Mouse (Mus musculus) midbrain, embryonic 12.5 days (tissue): ENCODE results near the gene Tgfbr2. TPM values are rescaled to one million over a fixed set of nuclear protein-coding genes. Genes with fewer than 3 reads are reported as not detected.

Source experiments
- ATAC-seq: fragments of 200-750 bp; cut with Nextera tagmentation; 2 replicates; pipeline ENCODE4 v1.8.0; 2017; ENCODE audit warnings: low read depth, moderate TSS enrichment, moderate library complexity; ENCODE audit not compliant: low FRiP score
- H3K27ac ChIP-seq: fragments of 300-500 bp; sonication (generic); replicated peaks from 2 replicates; pipeline ENCODE4 v1.5.1; 2016; ENCODE audit warnings: mild to moderate bottlenecking
- H3K27me3 ChIP-seq: fragments of 300-500 bp; sonication (generic); 2 replicates; pipeline ENCODE4 v1.6.1; 2016; ENCODE audit warnings: mild to moderate bottlenecking
- H3K36me3 ChIP-seq: fragments of 300-500 bp; sonication (generic); 2 replicates; pipeline ENCODE4 v1.6.1; 2016
- H3K4me1 ChIP-seq: fragments of 300-500 bp; sonication (generic); 2 replicates; pipeline ENCODE4 v1.6.1; 2016
- H3K4me2 ChIP-seq: fragments of 300-500 bp; sonication (generic); replicated peaks from 2 replicates; pipeline ENCODE4 v1.6.1; 2016; ENCODE audit warnings: mild to moderate bottlenecking, moderate library complexity
- H3K4me3 ChIP-seq: fragments of 300-500 bp; sonication (generic); 2 replicates; pipeline ENCODE4 v1.5.1; 2016; ENCODE audit warnings: mild to moderate bottlenecking
- H3K9ac ChIP-seq: fragments of 300-500 bp; sonication (generic); replicated peaks from 2 replicates; pipeline ENCODE4 v1.6.1; 2016; ENCODE audit warnings: mild to moderate bottlenecking, moderate library complexity
- H3K9me3 ChIP-seq: fragments of 300-500 bp; sonication (generic); 2 replicates; pipeline ENCODE4 v1.6.1; 2016; ENCODE audit warnings: mild to moderate bottlenecking
- WGBS: fragments of 180-500 bp; shearing (Covaris S2); methylation state at CpG from one replicate; pipeline ENCODE4 v1.1.7; 2016; 5-methylcytosine and 5-hydroxymethylcytosine counted together
- polyA plus RNA-seq: library from polyadenylated mRNA; unstranded; fragments of >200 nt; fragmentation: Nextera tagmentation; extraction: Ambion mirVana; gene quantifications from 2 replicates; pipeline ENCODE4 v1.2.1, GENCODE M21; 2016

Tgfbr2 gene
- 12.0 and 14.1 TPM in 2 replicates for polyA plus RNA-seq

DNA sequence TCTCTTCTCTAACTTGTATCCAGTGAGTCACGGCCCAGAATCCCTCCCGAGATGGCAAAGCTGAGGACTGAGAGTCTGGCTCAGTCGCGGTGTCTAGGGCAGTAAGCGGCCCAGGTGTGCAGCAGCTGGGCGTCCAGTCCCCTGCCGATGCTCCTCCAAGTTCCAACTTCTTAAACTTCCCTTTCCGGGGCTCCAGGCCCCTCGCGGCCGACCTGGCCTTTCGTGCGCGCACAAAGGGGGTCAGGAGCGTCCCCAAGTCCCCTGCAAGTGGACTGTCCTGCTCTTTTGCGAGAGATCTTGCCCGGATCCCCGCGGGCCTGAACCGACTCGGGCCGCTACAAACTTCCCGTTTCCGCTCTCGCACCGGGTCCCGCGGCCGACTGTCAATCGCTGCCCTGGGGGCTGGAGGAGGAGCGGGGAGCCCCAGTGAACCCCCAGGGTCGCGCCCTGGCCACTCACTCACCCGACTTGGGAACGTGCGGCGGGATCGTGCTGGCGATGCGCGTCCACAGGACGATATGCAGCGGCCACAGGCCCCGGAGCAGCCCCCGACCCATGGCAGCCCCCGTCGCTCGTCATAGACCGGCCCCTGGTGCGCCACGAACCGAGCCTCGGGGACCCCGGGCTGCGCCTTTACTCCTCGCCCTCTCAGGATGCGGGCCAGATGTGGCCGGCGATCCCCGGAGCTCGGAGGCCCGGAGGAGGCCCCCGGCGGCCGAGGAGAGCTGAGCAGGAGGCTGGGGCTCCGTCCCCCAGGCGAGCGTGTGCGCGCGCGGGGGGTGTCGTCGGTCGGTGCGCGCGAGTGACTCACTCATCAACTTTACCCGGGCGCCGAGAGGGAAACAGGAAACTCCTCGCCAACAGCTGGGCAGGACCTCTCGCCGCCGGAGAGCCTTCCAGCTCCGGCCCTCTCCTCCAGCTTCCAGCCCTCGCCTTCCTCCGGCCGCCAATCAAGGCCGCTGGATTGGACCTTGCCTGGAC is at the start of gene Tgfbr2:
TSS of gene Tgfbr2 (minus strand) at position 880 of the 981 bp plus-strand sequence.
- ATAC-seq, result peak; percentile 78
- H3K9me3 ChIP-seq, result no peaks in the 10 kb centered on the region
- peak within 1 kb of the TSS; percentile 49; the same call in 1 of the 2 replicates for H3K27ac ChIP-seq
- H3K36me3 ChIP-seq, result no peaks in the 10 kb centered on the region
- peaks cover 44% of the 10 kb centered on the region for H3K27me3 ChIP-seq
- peak within 1 kb of the TSS; percentile 62 for H3K4me3 ChIP-seq
- H3K4me1 ChIP-seq, result peaks cover 13% of the 10 kb centered on the region; the same call in 1 of the 2 replicates
- peak within 1 kb of the TSS; percentile 93 for H3K4me2 ChIP-seq
- under 1% methylated on average over 86 of the region's 90 CpGs for WGBS
- H3K9ac ChIP-seq, result peak within 1 kb of the TSS; percentile 68

DNA sequence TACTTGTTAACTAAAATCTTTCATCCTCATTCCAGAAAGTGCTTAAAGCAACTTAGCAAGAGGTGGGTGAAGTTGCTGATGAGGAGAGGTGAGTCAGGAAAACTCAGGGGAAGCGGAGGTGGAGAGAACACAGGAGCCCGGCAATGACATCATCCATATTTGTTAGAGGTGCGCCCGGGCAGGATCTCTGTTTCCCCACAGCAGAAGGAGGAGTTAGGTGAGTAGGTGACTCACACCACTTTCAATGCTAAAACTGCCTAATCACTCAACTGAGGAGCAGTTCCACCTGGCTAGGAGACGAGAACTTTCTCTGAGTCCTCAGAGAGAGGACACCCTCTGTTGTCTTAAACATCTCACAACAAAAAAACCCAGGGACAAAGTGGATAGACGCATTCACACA is 48.2 kb upstream of the Tgfbr2 start:
- H3K9ac ChIP-seq, result no peak overlapping the region
- H3K4me3 ChIP-seq, result no peak overlapping the region
- H3K4me2 ChIP-seq, result no peak overlapping the region
- no peak overlapping the region for H3K27ac ChIP-seq
- no peaks in the 10 kb centered on the region for H3K27me3 ChIP-seq
- no peaks in the 10 kb centered on the region for H3K9me3 ChIP-seq
- no peak for ATAC-seq
- 87% methylated on average over 6 of the region's 6 CpGs for WGBS
- no peaks in the 10 kb centered on the region for H3K36me3 ChIP-seq
- H3K4me1 ChIP-seq, result no peaks in the 10 kb centered on the region; the same call in 1 of the 2 replicates

DNA sequence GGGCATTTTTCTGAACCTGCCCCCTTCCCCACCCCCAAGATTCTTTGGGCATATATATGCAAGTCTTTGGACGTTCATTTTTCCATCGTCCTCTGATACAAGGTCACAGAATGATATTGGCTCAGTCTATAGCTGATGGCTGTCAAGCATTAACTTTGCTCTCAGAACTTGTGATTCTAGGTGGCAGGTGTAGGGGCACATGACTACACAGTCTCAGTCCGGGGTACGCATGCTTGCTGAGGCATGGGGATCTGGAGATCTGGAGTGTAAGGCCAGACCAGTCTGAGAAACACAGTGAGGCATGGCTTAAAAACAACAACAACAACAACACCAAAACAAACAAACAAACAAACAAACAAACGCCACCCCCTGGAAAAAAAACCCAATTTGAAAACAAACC is 47.5 kb upstream of the Tgfbr2 start:
- no peaks in the 10 kb centered on the region for H3K9me3 ChIP-seq
- no peak overlapping the region for H3K4me2 ChIP-seq
- no peak for ATAC-seq
- H3K27ac ChIP-seq, result no peak overlapping the region
- H3K36me3 ChIP-seq, result no peaks in the 10 kb centered on the region
- no peaks in the 10 kb centered on the region; the same call in 1 of the 2 replicates for H3K4me1 ChIP-seq
- no peak overlapping the region for H3K9ac ChIP-seq
- WGBS, result 91% methylated on average over 5 of the region's 5 CpGs
- no peak overlapping the region for H3K4me3 ChIP-seq
- H3K27me3 ChIP-seq, result no peaks in the 10 kb centered on the region

DNA sequence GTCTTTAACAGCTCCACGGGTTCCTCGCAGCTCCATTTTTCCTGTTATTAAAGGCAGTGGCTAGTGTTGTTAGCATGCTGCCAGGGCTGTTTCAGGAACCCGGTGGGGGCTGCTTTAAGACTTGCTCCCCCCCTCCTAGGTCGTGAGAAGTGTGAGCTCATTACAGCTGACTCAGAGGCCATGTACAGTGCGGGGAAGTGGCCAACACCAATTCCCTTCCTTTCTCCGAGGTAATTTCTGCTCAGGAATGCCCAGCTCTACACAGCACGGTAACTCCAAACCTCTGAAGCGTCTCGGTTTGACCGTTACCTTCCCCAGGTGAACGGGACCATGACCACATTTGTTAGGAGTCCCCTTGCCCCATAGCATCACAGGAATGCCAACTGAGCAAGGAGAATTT is 46.8 kb upstream of the Tgfbr2 start:
- Histone ChIP-seq H3K4me2 (no peak overlapping the region), H3K36me3 (no peaks in the 10 kb centered on the region), H3K4me1 (no peaks in the 10 kb centered on the region; the same call in 1 of the 2 replicates), H3K9ac (no peak overlapping the region), H3K9me3 (no peaks in the 10 kb centered on the region), H3K27me3 (no peaks in the 10 kb centered on the region), H3K4me3 (no peak overlapping the region), H3K27ac (no peak overlapping the region)
- ATAC-seq, result no peak
- 90% methylated on average over 11 of the region's 11 CpGs for WGBS

DNA sequence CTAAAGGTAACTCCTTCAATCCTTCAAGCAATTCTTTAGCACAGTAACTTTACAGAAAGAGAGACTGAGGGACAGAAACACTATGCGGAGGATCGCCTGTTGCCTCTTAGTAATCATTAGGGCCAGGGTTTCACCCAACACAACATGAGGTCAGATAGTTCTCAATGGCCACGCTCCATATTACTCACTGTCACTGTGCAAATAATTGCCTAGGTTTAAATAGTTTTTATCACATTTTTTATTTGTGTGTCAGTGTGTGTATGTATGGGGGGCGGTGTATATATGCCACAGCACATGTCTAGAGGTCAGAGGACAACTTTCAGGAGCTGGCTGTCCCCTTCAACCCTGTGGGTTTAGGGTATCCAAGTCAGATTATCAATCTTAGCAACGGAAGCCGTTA is 46.4 kb upstream of the Tgfbr2 start:
- no peak overlapping the region for H3K9ac ChIP-seq
- WGBS, result 94% methylated on average over 6 of the region's 6 CpGs
- no peak overlapping the region for H3K4me3 ChIP-seq
- ATAC-seq, result no peak
- H3K27ac ChIP-seq, result no peak overlapping the region
- H3K36me3 ChIP-seq, result no peaks in the 10 kb centered on the region
- H3K27me3 ChIP-seq, result no peaks in the 10 kb centered on the region
- no peaks in the 10 kb centered on the region for H3K9me3 ChIP-seq
- no peak overlapping the region for H3K4me2 ChIP-seq
- H3K4me1 ChIP-seq, result no peaks in the 10 kb centered on the region; the same call in 1 of the 2 replicates

DNA sequence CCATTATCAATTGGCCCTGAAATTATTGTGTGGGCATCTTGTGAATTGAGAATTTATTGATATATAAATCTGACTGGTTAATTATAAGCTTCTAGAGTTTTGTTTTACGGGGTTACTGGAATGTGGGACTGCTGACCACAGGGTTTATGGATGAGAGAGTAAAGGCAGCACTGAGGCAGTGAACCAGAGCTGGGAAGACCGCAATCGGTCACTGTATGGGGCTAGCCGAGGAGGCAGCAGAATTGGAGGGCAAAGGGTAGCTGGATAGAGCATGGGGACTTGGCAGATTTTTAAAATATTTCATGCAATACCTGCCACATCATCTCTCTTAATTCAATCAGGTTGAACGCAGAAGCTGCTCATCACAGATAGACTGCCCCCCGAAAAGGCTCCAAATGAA is 45.5 kb upstream of the Tgfbr2 start:
- Histone ChIP-seq H3K27me3 (no peaks in the 10 kb centered on the region), H3K9ac (no peak overlapping the region), H3K4me1 (no peaks in the 10 kb centered on the region; the same call in 1 of the 2 replicates), H3K9me3 (no peaks in the 10 kb centered on the region), H3K36me3 (no peaks in the 10 kb centered on the region), H3K4me2 (no peak overlapping the region), H3K27ac (no peak overlapping the region), H3K4me3 (no peak overlapping the region)
- ATAC-seq, result no peak
- 92% methylated on average over 6 of the region's 6 CpGs for WGBS

DNA sequence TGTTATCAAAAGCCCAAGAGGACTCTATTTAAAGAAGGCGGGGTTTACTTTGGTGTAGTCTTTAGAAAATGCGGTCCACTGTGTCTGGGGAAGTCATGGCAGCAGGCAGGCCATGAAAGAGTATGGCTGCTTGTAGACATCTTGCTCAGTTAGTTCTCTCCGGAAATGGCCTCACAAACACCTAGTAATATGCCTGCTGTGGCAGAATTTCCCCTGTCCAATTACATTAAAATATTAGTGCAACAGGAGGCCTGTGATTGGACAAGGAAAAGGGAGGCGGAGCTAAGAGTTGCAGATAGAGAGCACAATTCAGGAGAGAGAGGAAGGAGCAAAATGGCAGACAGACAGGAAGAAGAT is 45.0 kb upstream of the Tgfbr2 start:
- Histone ChIP-seq H3K9me3 (no peaks in the 10 kb centered on the region), H3K4me1 (no peaks in the 10 kb centered on the region; the same call in 1 of the 2 replicates), H3K27ac (no peak overlapping the region), H3K4me2 (no peak overlapping the region), H3K9ac (no peak overlapping the region), H3K36me3 (no peaks in the 10 kb centered on the region), H3K27me3 (no peaks in the 10 kb centered on the region), H3K4me3 (no peak overlapping the region)
- ATAC-seq, result no peak
- WGBS, result 90% methylated on average over 4 of the region's 4 CpGs

DNA sequence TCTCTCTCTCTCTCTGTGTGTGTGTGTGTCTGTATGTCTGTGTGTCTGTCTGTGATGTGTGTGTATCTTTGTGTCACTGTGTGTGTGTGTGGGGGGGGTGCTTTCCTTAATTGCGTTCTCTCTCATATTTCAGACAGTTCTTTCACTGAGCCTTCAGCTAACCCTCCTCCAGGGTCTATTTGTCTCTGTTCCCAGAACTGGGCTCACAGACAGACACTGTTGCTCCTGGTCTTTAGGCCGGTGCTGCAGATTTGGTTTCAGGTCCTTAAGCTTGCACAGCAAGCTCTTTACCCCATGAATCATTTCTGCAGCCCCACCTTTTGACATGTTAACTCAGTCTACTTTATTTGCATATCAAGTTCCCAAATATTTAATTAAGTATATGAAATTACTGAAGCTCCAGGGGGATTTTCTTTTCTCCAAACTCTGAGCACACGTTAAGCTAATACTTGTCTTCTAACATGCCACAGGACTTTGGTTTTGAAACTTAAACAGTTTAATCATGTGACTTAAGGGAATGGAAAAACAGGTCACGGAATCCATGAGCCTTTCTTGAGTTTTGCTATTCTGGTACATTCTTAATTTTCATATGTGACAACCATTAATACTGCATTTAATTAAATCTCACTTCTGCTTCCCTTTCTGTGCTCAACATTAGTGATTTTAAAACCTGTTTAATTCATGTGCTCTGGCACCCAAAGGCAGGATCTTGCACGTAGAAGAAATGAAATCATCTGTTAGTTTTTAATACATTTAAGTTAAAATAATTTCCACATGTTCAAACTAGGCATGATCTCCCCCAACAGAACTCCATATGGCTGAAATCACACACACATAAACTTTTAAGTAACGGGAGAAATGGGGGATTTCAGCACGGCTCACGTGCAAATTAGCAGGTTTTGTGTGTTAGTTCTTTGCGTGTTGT is 44.3 kb upstream of the Tgfbr2 start:
- H3K36me3 ChIP-seq, result no peaks in the 10 kb centered on the region
- H3K9me3 ChIP-seq, result no peaks in the 10 kb centered on the region
- no peak overlapping the region for H3K9ac ChIP-seq
- H3K27ac ChIP-seq, result no peak overlapping the region
- no peak overlapping the region for H3K4me2 ChIP-seq
- ATAC-seq, result no peak
- H3K27me3 ChIP-seq, result no peaks in the 10 kb centered on the region
- no peaks in the 10 kb centered on the region; the same call in 1 of the 2 replicates for H3K4me1 ChIP-seq
- no peak overlapping the region for H3K4me3 ChIP-seq
- 86% methylated on average over 9 of the region's 9 CpGs for WGBS

DNA sequence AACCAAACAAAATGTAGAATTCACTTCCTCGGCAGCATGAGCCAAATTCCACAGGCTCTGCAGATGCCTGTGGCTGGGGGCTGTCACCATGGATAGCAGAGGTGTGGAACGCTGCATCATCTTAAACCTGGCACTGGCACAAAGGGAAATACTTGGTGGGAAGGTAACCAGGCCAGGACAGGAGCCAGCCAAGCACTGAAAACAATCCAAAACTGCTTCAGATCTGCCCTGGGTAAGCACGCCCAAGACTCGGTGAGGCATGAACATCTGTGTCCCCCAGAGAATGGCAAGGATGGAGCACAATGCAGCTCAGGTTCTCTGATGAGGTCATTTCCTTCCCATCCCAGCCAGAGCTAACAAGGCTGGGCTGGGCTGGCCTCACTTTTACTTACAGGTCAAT is 43.6 kb upstream of the Tgfbr2 start:
- Histone ChIP-seq H3K4me1 (no peaks in the 10 kb centered on the region; the same call in 1 of the 2 replicates), H3K4me3 (no peak overlapping the region), H3K9me3 (no peaks in the 10 kb centered on the region), H3K36me3 (no peaks in the 10 kb centered on the region), H3K27ac (no peak overlapping the region), H3K9ac (no peak overlapping the region), H3K27me3 (no peaks in the 10 kb centered on the region), H3K4me2 (no peak overlapping the region)
- WGBS, result 48% methylated on average over 4 of the region's 4 CpGs
- ATAC-seq, result no peak

DNA sequence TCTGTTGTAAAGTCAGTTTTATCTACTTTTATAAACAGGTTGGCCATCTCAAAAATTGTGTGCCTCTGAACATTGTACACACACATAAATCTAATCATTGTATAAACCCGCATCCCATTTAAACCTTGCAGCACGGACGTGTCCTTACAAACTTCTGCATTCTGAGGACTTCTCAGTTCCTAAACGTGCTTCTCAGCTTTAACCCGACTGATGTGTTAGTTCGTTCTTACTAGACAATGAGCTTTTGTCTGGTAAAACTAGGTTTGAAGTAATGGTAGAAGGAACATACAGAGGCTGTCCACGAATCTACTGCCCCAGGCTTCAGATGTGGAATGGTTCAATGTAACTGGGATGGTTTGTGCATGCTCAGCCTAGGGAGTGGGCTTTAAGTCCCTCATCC is 41.9 kb upstream of the Tgfbr2 start:
- Histone ChIP-seq H3K9ac (no peak overlapping the region), H3K9me3 (no peaks in the 10 kb centered on the region), H3K4me3 (no peak overlapping the region), H3K27ac (no peak overlapping the region), H3K36me3 (no peaks in the 10 kb centered on the region), H3K4me2 (no peak overlapping the region), H3K27me3 (no peaks in the 10 kb centered on the region), H3K4me1 (peaks cover 8% of the 10 kb centered on the region)
- ATAC-seq, result no peak
- 90% methylated on average over 7 of the region's 7 CpGs for WGBS

DNA sequence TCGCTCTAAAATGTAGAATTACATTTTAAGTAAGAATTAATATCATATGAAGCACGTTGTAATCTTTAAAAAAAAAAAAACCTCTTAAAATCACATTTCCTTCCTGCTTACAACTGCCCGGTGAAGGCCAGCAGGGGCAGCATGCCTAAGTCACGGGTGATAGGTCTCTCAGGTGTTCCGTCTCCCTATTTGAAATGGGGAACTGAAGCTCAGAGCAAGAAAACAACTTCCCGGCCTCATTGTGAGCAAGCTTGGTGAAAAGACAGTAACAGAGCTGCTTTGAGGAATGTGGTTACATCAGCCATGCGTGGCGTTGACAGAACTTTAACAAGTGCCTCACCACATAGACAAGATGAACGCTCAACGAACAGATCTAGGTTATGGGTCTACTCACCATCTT is 41.5 kb upstream of the Tgfbr2 start:
- H3K9me3 ChIP-seq, result no peaks in the 10 kb centered on the region
- no peak overlapping the region for H3K27ac ChIP-seq
- ATAC-seq, result no peak
- no peak overlapping the region for H3K9ac ChIP-seq
- H3K4me2 ChIP-seq, result no peak overlapping the region
- H3K27me3 ChIP-seq, result no peaks in the 10 kb centered on the region
- peaks cover 8% of the 10 kb centered on the region for H3K4me1 ChIP-seq
- H3K4me3 ChIP-seq, result no peak overlapping the region
- 93% methylated on average over 10 of the region's 10 CpGs for WGBS
- H3K36me3 ChIP-seq, result no peaks in the 10 kb centered on the region

DNA sequence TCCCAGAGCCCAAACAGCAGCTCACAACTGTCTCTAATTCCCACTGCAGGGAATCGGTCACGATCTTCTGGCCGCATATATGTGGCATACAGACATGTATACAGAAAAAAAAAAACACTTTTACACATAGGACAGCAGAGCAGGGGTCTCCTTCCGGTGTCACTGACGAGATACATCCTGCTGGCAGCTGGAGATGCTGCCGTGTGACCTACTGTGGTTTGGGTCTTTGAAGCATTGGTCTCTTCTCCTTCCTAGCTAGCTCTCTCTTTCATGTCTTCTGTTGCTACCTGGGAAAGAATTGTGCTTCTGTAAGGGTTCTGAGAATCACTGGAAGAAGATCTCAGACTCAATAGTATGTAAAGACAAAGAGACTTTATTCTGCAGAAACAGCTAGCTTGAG is 39.1 kb upstream of the Tgfbr2 start:
- no peak for ATAC-seq
- Histone ChIP-seq H3K4me3 (no peak overlapping the region), H3K4me1 (peaks cover 8% of the 10 kb centered on the region), H3K27me3 (no peaks in the 10 kb centered on the region), H3K9me3 (no peaks in the 10 kb centered on the region), H3K36me3 (no peaks in the 10 kb centered on the region), H3K27ac (no peak overlapping the region), H3K4me2 (no peak overlapping the region), H3K9ac (no peak overlapping the region)
- 93% methylated on average over 6 of the region's 6 CpGs for WGBS
